Mouse (Mus musculus) heart, adult 18-20 months (tissue): ENCODE data around the gene Zfyve16. TPM values are rescaled to one million over a fixed set of nuclear protein-coding genes. Genes with fewer than 3 reads are reported as not detected.

ENCODE experiments used
- DNase-seq, 2 experiments: peaks; one replicate each; pipeline ENCODE4 v3.0.0; 2021 to 2022; ENCODE audit warnings: mixed read lengths in 1 of 2
- total RNA-seq, 2 experiments: library from RNA; stranded (reverse); gene quantifications; 2 replicates each; pipeline ENCODE4 v1.2.3; 2021

Gene Zfyve16
- total RNA-seq, 2 experiments from 2014 or later = 13.7 to 14.9 TPM

DNA sequence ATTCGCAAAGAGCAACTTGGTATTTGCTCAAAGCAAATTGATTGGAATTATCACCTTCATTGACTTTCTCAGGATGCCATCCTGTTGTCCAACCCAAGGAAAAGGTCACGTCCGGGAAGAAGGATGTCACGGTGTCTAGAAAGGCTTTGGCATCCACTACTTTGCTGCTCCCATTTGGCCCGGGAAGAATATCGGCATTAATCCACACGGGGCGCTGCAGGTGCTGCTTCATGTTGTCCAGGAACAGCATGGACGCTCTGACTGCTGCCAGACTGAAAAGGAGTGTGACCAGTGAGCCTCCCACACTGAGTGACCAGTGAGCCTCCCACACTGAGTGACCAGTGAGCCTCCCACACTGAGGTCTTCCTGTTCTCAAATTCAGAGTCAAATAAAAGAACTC lies 62.8 kb downstream of the Zfyve16 start:
- no peak for DNase-seq

DNA sequence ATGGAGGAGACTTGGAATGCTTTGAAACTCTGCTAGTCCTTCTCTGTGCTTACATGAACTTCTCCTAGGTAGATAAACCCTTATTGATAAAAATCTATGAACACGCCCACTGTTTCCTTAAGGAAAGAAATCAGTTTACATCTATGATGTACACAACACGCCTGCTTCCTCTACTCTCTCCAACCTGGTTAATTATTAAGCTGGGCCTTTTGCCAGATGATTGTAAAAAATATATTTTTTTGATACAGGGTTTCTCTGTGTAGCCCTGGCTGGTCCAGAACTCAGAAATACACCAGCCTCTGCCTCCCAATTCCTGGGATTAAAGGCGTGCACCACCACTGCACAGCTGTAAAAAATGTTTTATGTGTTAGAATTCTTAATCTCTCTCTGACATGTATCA lies 66.0 kb downstream of the Zfyve16 start:
- DNase-seq = no peak

DNA sequence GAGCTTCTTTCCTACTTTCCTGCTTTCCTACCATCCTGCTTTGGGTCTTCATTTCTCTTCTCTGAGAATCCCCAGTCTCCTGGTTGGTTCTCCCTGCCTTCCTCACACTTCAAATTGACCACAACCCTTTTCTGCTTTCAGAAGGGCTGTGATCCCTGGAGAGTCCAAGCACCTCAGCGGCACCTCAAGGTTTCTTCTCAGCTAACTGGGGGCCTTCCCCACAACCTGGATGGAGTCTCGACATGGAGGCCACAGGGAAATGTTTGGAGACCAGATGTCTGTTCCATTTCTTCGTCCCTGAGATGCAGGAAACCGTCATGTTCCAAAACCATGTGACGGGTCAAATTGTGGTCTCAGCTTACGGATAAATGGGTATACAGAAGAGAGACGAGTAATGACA lies 83.8 kb downstream of the Zfyve16 start:
- no peak for DNase-seq

DNA sequence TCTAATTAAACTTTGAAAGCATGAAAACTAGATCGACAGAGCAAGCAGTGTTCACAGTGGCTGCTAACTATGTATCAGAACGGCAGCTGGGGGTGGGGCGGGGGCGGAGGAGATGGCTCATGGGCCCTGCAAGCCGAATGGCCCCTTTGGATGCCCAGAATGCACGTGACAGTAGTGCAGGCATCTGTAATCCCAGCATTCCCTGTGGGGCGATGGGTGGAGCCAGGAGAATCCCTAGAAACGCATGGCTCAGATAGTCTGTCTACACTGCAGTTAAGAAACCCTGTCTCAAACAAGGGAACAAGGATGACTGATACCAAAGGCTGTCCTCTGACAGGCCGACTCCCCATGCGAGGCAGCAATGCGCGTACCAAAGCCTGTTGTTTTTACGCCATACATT lies 90.4 kb downstream of the Zfyve16 start:
- no peak for DNase-seq

DNA sequence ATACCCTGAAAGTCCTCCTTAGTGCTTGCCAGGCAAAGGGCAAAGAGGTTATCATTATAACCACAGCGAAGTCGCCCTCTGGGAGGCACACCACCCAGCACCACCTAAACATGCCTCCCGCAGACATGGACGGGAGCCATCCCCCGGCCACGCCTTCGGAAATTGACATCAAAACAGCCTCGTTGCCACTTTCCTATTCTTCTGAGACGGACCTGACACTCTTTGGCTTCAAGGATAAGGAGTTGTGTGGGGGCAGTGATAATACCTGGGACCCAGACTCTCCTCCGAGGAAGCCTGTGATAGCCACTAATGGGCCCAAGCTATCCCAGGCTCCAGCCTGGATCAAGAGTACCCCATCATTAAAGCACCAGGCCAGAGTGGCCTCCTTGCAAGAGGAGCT lies 92.0 kb downstream of the Zfyve16 start:
- DNase-seq = no peak

Other genes with a start within 250 kb of the Zfyve16 start
- not detected for gene Gm20379, start 224.9 kb downstream of the Zfyve16 start, total RNA-seq
- gene Dhfr, start 176.1 kb downstream of the Zfyve16 start, total RNA-seq = 1 to 10 TPM in 1 of 2 experiments, under 1 TPM in 1; 0.77 to 1.2 TPM
- 10 to 100 TPM in 1 of 2 experiments, 1 to 10 TPM in 1; 8.6 to 10.5 TPM for gene Msh3, start 175.9 kb downstream of the Zfyve16 start, total RNA-seq
- not detected for gene Ankrd34b, start 105.0 kb downstream of the Zfyve16 start, total RNA-seq
- 1 to 10 TPM; 1.3 to 1.5 TPM for gene Fam151b, start 46.9 kb downstream of the Zfyve16 start, total RNA-seq
- not detected for gene Spz1, start 45.3 kb upstream of the Zfyve16 start, total RNA-seq
- 10 to 100 TPM; 10.2 to 12.4 TPM for gene Serinc5, start 80.2 kb upstream of the Zfyve16 start, total RNA-seq